ENCODE assay signal across 7 mouse cellular contexts in the genomic region with DNA sequence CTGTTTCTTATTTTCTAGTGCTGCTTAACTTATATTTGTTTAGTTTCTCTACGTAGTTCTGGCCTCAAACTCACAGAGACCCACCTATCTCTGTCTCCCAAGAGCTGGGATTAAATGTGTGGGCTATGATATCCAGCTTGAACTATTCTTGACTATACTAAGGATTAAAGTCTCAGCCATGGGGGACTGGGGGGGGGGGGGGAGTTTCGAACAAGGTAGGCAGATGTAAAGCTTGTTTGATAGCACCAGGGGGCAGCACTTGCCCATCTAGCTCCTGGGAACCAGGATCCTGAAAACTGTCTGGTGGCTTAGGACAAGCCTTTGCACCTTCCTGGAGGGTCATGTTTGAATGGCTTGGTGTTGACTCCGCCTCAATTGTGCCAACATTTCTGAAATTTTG. TPM values are rescaled to one million over a fixed set of nuclear protein-coding genes. Genes with fewer than 3 reads are reported as not detected.
A peak's percentile ranks its signal among the peaks of the same experiment; 100 is the strongest.
DNase-seq lines count a peak whose midpoint lies in the region; TF ChIP-seq lines count a peak whose summit lies in the region.

No protein-coding gene starts in this region.

- no peaks in the 10 kb centered on the region for H3K9me3 ChIP-seq in ES-Bruce4 (replicated peaks; ENCODE audit: control insufficient read depth, insufficient read depth, low read length, poor library complexity, severe bottlenecking)

- DNase-seq in B cell, adult 2 months: peak; percentile 74
- peak; percentile 85 to 86 for DNase-seq in cerebellum, postnatal 10 days
- DNase-seq in gastrocnemius, postnatal 14 days: peak; percentile 61
- peak; percentile 73 to 77 for DNase-seq in kidney, adult 8-10 months
- DNase-seq in lung, postnatal 10 days: peak; percentile 74
- peak; percentile 58 for DNase-seq in retina, postnatal 7 days (ENCODE audit: low read depth, low spot score)

- intact Hi-C loops in gastrocnemius, postnatal 14 days (cut with DNase I; ENCODE audit: low total_unique reads): loop anchor here (5.0 kb wide), 1 partner anchor 192 kb away; no protein-coding TSS in a partner anchor

- TF ChIP-seq CTCF in ES-Bruce4 (IDR thresholded peaks at IDR 0.05; ENCODE audit: low read depth, low read length): peak; percentile 68

- peaks cover 10% of the 10 kb centered on the region for H3K36me3 ChIP-seq in ES-Bruce4 (ENCODE audit: control insufficient read depth, insufficient read depth, low read length, poor library complexity, severe bottlenecking)

- TF ChIP-seq POLR2A in ES-Bruce4 (IDR thresholded peaks at IDR 0.05; ENCODE audit: insufficient read depth, low read length): no peak

- TF ChIP-seq EP300 in ES-Bruce4 (IDR thresholded peaks at IDR 0.05; ENCODE audit: insufficient read depth, low read depth, low read length): no peak

- H3K27ac ChIP-seq in ES-Bruce4 (ENCODE audit: insufficient read depth, low read length): no peak overlapping the region

- no peak overlapping the region for H3K4me3 ChIP-seq in ES-Bruce4 (ENCODE audit: low read depth, low read length)

- no peak overlapping the region for H3K9ac ChIP-seq in ES-Bruce4 (ENCODE audit: low read depth, poor library complexity, severe bottlenecking)

- H3K27me3 ChIP-seq in ES-Bruce4 (ENCODE audit: control insufficient read depth, insufficient read depth, low read length, poor library complexity, severe bottlenecking): no peaks in the 10 kb centered on the region

- H3K4me1 ChIP-seq in ES-Bruce4 (ENCODE audit: control insufficient read depth, insufficient read depth, low read length): peaks cover 5% of the 10 kb centered on the region

RNA-seq across cellular contexts. Expression of a gene that starts 1.1 kb away (rescaled TPM):
- 37.6 and 48.1 TPM in 2 replicates for polyA plus RNA-seq in ES-Bruce4 (2011; ENCODE audit: insufficient read depth, insufficient read length, low read depth, missing spikeins)
- total RNA-seq in gastrocnemius, postnatal 14 days (2021): 10 to 100 TPM; 37.9 to 38.3 TPM

RNA-seq across cellular contexts. Expression of a gene that starts 12.4 kb away (rescaled TPM):
- polyA plus RNA-seq in ES-Bruce4 (2011; ENCODE audit: insufficient read depth, insufficient read length, low read depth, missing spikeins): 19.7 and 20.9 TPM in 2 replicates
- total RNA-seq in gastrocnemius, postnatal 14 days (2021): 100 to 1,000 TPM; 154 to 161 TPM

RNA-seq across cellular contexts. Expression of a gene that starts 15.3 kb away (rescaled TPM):
- 1.2 and 3.0 TPM in 2 replicates for polyA plus RNA-seq in ES-Bruce4 (2011; ENCODE audit: insufficient read depth, insufficient read length, low read depth, missing spikeins)
- not detected for total RNA-seq in gastrocnemius, postnatal 14 days (2021)

RNA-seq across cellular contexts. Expression of a gene that starts 42.6 kb away (rescaled TPM):
- 0.24 and 0.61 TPM in 2 replicates for polyA plus RNA-seq in ES-Bruce4 (2011; ENCODE audit: insufficient read depth, insufficient read length, low read depth, missing spikeins)
- 1 to 10 TPM; 1.0 to 2.4 TPM for total RNA-seq in gastrocnemius, postnatal 14 days (2021)

RNA-seq across cellular contexts. Expression of a gene that starts 46.5 kb away (rescaled TPM):
- polyA plus RNA-seq in ES-Bruce4 (2011; ENCODE audit: insufficient read depth, insufficient read length, low read depth, missing spikeins): 9.7 and 10.2 TPM in 2 replicates
- total RNA-seq in gastrocnemius, postnatal 14 days (2021): 1 to 10 TPM; 4.7 to 8.3 TPM
